Mouse (Mus musculus) urinary bladder, postnatal 25 days (tissue): ENCODE data around the gene Nos3.

ENCODE experiments used
- DNase-seq: peaks from one replicate; pipeline ENCODE4 v3.0.0; 2022; ENCODE audit warnings: low spot score

Gene Nos3

GRCm38 (mm10) chr5:24426556-24427284 lies 62.1 kb downstream of the Nos3 start:
- no peak for DNase-seq

DNA sequence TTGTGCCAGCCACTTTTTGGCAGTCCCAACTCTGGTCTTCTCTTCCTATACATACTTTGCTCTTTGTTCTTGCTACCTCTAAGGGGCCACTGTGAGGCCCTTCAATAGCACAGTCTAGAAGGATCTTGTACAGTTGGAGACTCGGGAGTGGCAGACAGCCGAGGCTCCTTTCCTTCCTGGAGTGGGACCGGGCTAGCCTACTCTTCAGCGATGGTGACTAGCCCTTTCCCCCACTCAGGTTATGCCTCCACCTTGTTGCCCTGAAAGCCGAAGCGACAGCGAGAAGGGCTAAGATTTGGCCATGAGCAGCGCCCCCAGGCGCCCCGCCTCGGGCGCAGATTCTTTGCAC lies 62.6 kb downstream of the Nos3 start:
- no peak for DNase-seq

GRCm38 (mm10) chr5:24427981-24428402 lies 63.4 kb downstream of the Nos3 start:
- DNase-seq = no peak

GRCm38 (mm10) chr5:24428596-24428995 lies 64.0 kb downstream of the Nos3 start:
- DNase-seq = peak; percentile 18

DNA sequence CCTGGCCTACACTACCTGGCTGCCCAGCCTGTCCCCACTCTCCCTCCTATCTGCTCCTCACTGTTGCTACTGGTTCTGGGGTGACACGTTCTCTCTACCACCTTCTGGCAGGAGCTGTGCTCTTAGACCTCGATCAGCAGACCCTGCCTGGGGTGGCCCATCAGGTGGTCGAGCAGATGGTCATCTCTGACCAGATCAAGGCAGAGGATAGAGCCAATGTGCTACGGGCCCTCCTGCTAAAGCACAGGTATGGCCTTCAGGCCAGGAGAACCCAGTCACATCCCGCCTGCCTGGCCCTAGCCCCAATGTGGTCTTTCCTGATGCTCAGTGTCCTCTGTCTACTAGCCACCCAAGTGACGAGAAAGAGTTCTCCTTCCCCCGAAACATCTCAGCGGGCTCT lies 69.4 kb downstream of the Nos3 start:
- DNase-seq = no peak
